Mouse (Mus musculus) ES-E14 (cell line): ENCODE data around the gene Ltbp1. TPM values are rescaled to one million over a fixed set of nuclear protein-coding genes. Genes with fewer than 3 reads are reported as not detected.

Source experiments
- DNase-seq: peaks from one replicate; pipeline ENCODE4 v3.0.0-alpha.2; 2013; ENCODE audit warnings: low read depth, low spot score
- H3K27ac ChIP-seq: 2 replicates; pipeline ENCODE4 v1.5.1; 2012; ENCODE audit warnings: low read depth, mild to moderate bottlenecking, low read length, moderate library complexity, mixed read lengths; ENCODE audit not compliant: poor library complexity, insufficient read depth, severe bottlenecking
- H3K36me3 ChIP-seq: 2 replicates; pipeline ENCODE4 v1.6.1; 2012; ENCODE audit warnings: mild to moderate bottlenecking, low read length, moderate library complexity, mixed read lengths; ENCODE audit not compliant: control insufficient read depth, poor library complexity, insufficient read depth, severe bottlenecking
- H3K4me1 ChIP-seq, 2 experiments: fragments of 150-350 bp in 1 of 2; sonication (generic) in 1 of 2; 2 replicates each; pipeline ENCODE4 v1.6.1; 2012; ENCODE audit warnings: low read length in 2 of 2, mild to moderate bottlenecking in 1 of 2, mixed read lengths in 1 of 2; ENCODE audit not compliant: control insufficient read depth in 2 of 2, insufficient read depth in 2 of 2, poor library complexity in 1 of 2
- H3K4me3 ChIP-seq, 2 experiments: fragments of 150-350 bp in 1 of 2; sonication (generic) in 1 of 2; 2 replicates each; pipeline ENCODE4 v1.5.1; 2012; ENCODE audit warnings: low read length in 2 of 2, low read depth in 1 of 2, mild to moderate bottlenecking in 1 of 2, mixed read lengths in 1 of 2; ENCODE audit not compliant: insufficient read depth in 1 of 2, poor library complexity in 1 of 2, severe bottlenecking in 1 of 2
- H3K9ac ChIP-seq: 2 replicates; pipeline ENCODE4 v1.6.1; 2012; ENCODE audit warnings: low read depth, mild to moderate bottlenecking, low read length, mixed read lengths; ENCODE audit not compliant: poor library complexity, insufficient read depth, severe bottlenecking
- H3K9me3 ChIP-seq: fragments of 150-350 bp; sonication (generic); 2 replicates; pipeline ENCODE4 v1.6.1; 2012; ENCODE audit warnings: low read depth, mild to moderate bottlenecking, low read length; ENCODE audit not compliant: control insufficient read depth, insufficient read depth
- CHD2 ChIP-seq: IDR thresholded peaks from 2 replicates; pipeline ENCODE4 v1.6.1; 2014; ENCODE audit warnings: mild to moderate bottlenecking, low read depth, low read length, inconsistent platforms
- HCFC1 ChIP-seq: IDR thresholded peaks from 2 replicates; pipeline ENCODE4 v1.6.1; 2012; ENCODE audit warnings: low read length, inconsistent platforms, borderline replicate concordance; ENCODE audit not compliant: insufficient read depth
- MAFK ChIP-seq: IDR thresholded peaks from 2 replicates; pipeline ENCODE4 v1.6.1; 2014; ENCODE audit warnings: mild to moderate bottlenecking, low read depth, low read length, inconsistent platforms; ENCODE audit not compliant: insufficient read depth
- ZC3H11A ChIP-seq: IDR thresholded peaks from 2 replicates; pipeline ENCODE4 v1.6.1; 2012; ENCODE audit warnings: low read depth, mild to moderate bottlenecking, inconsistent platforms, low read length, borderline replicate concordance
- ZNF384 ChIP-seq: IDR thresholded peaks from 2 replicates; pipeline ENCODE4 v1.6.1; 2012; ENCODE audit warnings: low read depth, low read length, inconsistent platforms
- in situ Hi-C, 2 experiments: fragments of 600-800 bp; cut with MboI; formaldehyde crosslinking; loops; one replicate each; pipeline ENCODE4 v1.15.1; 2025; ENCODE audit warnings: low sequenced_read_pairs in 2 of 2, inconsistent platforms in 1 of 2; ENCODE audit not compliant: unreplicated experiment in 2 of 2
- total RNA-seq: library from RNA; depleted of rRNA; stranded (reverse); fragments of 300-350 nt; gene quantifications from 2 replicates; pipeline ENCODE4 v1.2.3, GENCODE M21; 2012

Gene Ltbp1
- total RNA-seq, 1 experiment, result 25.2 TPM

DNA sequence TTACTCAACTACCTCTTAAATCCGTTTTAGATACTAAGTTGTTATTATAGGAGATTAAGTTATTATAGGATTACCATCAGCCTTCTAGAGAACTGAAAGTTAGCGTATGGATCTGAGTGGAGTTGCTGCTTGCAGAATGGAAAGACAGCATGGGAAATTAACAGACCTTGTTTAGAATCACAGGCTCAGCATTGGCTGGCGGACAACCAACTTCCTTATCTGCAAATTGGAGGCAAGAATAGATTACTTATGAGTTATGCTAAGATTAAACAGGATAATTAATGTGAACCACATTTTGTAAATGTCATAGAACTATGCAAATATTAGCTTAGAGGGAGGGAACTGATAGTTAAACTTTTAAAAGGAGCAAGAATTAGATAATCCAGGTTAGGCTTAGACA is 223.0 kb downstream of the Ltbp1 start:
- TF ChIP-seq ZNF384 (no peak), MAFK (no peak), CHD2 (no peak), HCFC1 (no peak), ZC3H11A (no peak)
- Histone ChIP-seq H3K27ac (no peak overlapping the region), H3K9me3 (no peaks in the 10 kb centered on the region), H3K4me1 (peaks cover 0 to 2% of the 10 kb centered on the region in 2 experiments; a peak in 1 of 4 replicates), H3K36me3 (no peaks in the 10 kb centered on the region), H3K4me3 (no peak overlapping the region), H3K9ac (no peak overlapping the region)
- in situ Hi-C loops, result no loop called here
- DNase-seq, result no peak

DNA sequence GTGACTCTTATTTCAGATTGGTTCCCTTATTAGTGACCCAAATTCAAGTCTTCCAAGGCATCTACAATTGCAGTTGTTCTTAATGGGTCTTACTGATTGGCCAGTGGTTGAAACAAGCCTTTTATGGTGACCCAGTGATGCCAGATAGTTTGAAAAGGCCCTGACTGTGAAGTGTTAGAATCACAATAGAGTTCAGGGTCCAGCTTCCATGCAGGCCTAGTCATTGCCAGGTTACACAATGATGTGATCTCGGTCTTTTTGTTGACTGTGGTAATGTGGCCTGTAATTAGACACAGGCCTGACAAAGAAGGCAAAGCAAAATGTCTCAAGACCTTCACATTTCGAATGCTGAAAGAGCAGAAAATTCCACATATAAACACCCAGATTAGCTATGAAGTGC is 227.8 kb downstream of the Ltbp1 start:
- H3K4me1 ChIP-seq, result peaks cover 0 to 4% of the 10 kb centered on the region in 2 experiments; a peak in 1 of 4 replicates
- no peaks in the 10 kb centered on the region for H3K9me3 ChIP-seq
- in situ Hi-C loops, result no loop called here
- no peaks in the 10 kb centered on the region for H3K36me3 ChIP-seq
- peak; percentile 7 for DNase-seq
- no peak overlapping the region for H3K9ac ChIP-seq
- no peak overlapping the region for H3K4me3 ChIP-seq
- TF ChIP-seq CHD2 (no peak), HCFC1 (no peak), ZC3H11A (no peak), ZNF384 (no peak), MAFK (no peak)
- no peak overlapping the region for H3K27ac ChIP-seq

GRCm38 (mm10) chr17:75233923-75234322 is 228.6 kb downstream of the Ltbp1 start:
- H3K9ac ChIP-seq, result no peak overlapping the region
- TF ChIP-seq ZC3H11A (no peak), HCFC1 (no peak), ZNF384 (no peak), MAFK (no peak), CHD2 (no peak)
- no peaks in the 10 kb centered on the region for H3K9me3 ChIP-seq
- no peaks in the 10 kb centered on the region for H3K36me3 ChIP-seq
- H3K4me3 ChIP-seq, result no peak overlapping the region
- no peak for DNase-seq
- H3K27ac ChIP-seq, result no peak overlapping the region
- H3K4me1 ChIP-seq, result peaks cover 0 to 4% of the 10 kb centered on the region in 2 experiments; a peak in 1 of 4 replicates
- in situ Hi-C loops, result no loop called here

DNA sequence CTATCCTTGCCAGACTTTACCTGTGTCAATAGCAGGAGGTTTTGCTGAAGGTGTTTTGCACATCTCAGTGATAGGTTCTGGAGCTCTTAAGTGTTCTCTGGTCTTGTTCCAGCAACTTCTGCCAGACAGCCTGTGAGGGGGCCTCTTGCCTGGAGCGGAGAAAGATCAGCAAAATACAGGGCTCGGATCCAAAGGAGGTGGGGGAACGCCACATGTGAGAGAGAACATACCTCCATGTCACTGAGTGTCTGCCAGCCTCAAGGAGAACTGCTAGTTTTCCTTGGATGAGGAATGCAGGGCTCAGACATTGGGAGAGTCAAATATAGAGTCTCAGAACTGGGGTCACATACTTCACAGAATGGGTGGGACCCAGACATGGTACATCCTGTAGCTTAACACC is 230.4 kb downstream of the Ltbp1 start:
- H3K4me1 ChIP-seq, result peaks cover 0 to 4% of the 10 kb centered on the region in 2 experiments; a peak in 1 of 4 replicates
- H3K27ac ChIP-seq, result no peak overlapping the region
- no peak overlapping the region for H3K4me3 ChIP-seq
- TF ChIP-seq ZNF384, result no peak
- no peak for TF ChIP-seq CHD2
- no peak for TF ChIP-seq HCFC1
- no peak for TF ChIP-seq MAFK
- no peak for TF ChIP-seq ZC3H11A
- in situ Hi-C loops, result no loop called here
- no peak overlapping the region for H3K9ac ChIP-seq
- H3K9me3 ChIP-seq, result no peaks in the 10 kb centered on the region
- no peak for DNase-seq
- H3K36me3 ChIP-seq, result no peaks in the 10 kb centered on the region

GRCm38 (mm10) chr17:75236543-75236942 is 231.2 kb downstream of the Ltbp1 start:
- in situ Hi-C loops, result no loop called here
- no peak for DNase-seq
- TF ChIP-seq CHD2 (no peak), ZNF384 (no peak), ZC3H11A (no peak), HCFC1 (no peak), MAFK (no peak)
- H3K27ac ChIP-seq, result no peak overlapping the region
- H3K36me3 ChIP-seq, result no peaks in the 10 kb centered on the region
- no peaks in the 10 kb centered on the region for H3K9me3 ChIP-seq
- H3K4me3 ChIP-seq, result no peak overlapping the region
- H3K9ac ChIP-seq, result no peak overlapping the region
- peaks cover 0 to 4% of the 10 kb centered on the region in 2 experiments; a peak in 1 of 4 replicates for H3K4me1 ChIP-seq
